Mouse (Mus musculus) lung, embryonic 14.5 days (tissue): Measurements from ENCODE around the gene Pnkp. TPM values are rescaled to one million over a fixed set of nuclear protein-coding genes. Genes with fewer than 3 reads are reported as not detected.
A peak's percentile ranks its signal among the peaks of the same experiment; 100 is the strongest.

Experiments
- ATAC-seq: fragments of 200-750 bp; cut with Nextera tagmentation; 2 replicates; pipeline ENCODE4 v1.8.0; 2017; ENCODE audit warnings: mild to moderate bottlenecking, moderate TSS enrichment, moderate library complexity; ENCODE audit not compliant: insufficient read depth
- DNase-seq: peaks from one replicate; pipeline ENCODE4 v3.0.0-alpha.2; 2015
- H3K27ac ChIP-seq: fragments of 300-500 bp; sonication (generic); 2 replicates; pipeline ENCODE4 v1.5.1; 2014; ENCODE audit warnings: low read depth, mild to moderate bottlenecking, moderate library complexity
- H3K27me3 ChIP-seq: fragments of 300-500 bp; sonication (generic); 2 replicates; pipeline ENCODE4 v1.6.1; 2014; ENCODE audit warnings: low read length, control low read depth; ENCODE audit not compliant: insufficient read depth
- H3K36me3 ChIP-seq: fragments of 300-500 bp; sonication (generic); 2 replicates; pipeline ENCODE4 v1.6.1; 2014; ENCODE audit warnings: control low read depth; ENCODE audit not compliant: insufficient read depth
- H3K4me1 ChIP-seq: fragments of 300-500 bp; sonication (generic); 2 replicates; pipeline ENCODE4 v1.6.1; 2014; ENCODE audit warnings: antibody characterized with exemption, control low read depth; ENCODE audit not compliant: insufficient read depth
- H3K4me2 ChIP-seq: fragments of 300-500 bp; sonication (generic); 2 replicates; pipeline ENCODE4 v1.6.1; 2014; ENCODE audit warnings: mild to moderate bottlenecking
- H3K4me3 ChIP-seq: fragments of 300-500 bp; sonication (generic); 2 replicates; pipeline ENCODE4 v1.5.1; 2014; ENCODE audit warnings: low read depth, low read length
- H3K9ac ChIP-seq: fragments of 300-500 bp; sonication (generic); 2 replicates; pipeline ENCODE4 v1.6.1; 2014
- H3K9me3 ChIP-seq: fragments of 300-500 bp; sonication (generic); 2 replicates; pipeline ENCODE4 v1.6.1; 2016; ENCODE audit warnings: low read depth, low read length, control low read depth
- CTCF ChIP-seq: IDR thresholded peaks from 2 replicates; pipeline ENCODE4 v1.5.1; 2016; ENCODE audit warnings: antibody characterized with exemption, low read depth
- WGBS: fragments of 180-500 bp; shearing (Covaris S2); extraction: QIAGEN DNeasy Blood & Tissue Kit; methylation state at CpG from one replicate; pipeline ENCODE4 v1.1.7; 2014; 5-methylcytosine and 5-hydroxymethylcytosine counted together
- polyA plus RNA-seq: library from polyadenylated mRNA; unstranded; fragments of >200 nt; fragmentation: Nextera tagmentation; extraction: Ambion mirVana; gene quantifications from 2 replicates; pipeline ENCODE4 v1.2.1, GENCODE M21; 2014

Pnkp gene
- 30.3 and 30.7 TPM in 2 replicates for polyA plus RNA-seq

- no peak for TF ChIP-seq CTCF
- Histone ChIP-seq H3K27ac (peak within 1 kb of the TSS; percentile 86), H3K4me2 (peak within 1 kb of the TSS; percentile 97), H3K9me3 (no peaks in the 10 kb centered on the region), H3K9ac (peak within 1 kb of the TSS; percentile 78), H3K36me3 (peaks cover 30% of the 10 kb centered on the region), H3K4me3 (peak within 1 kb of the TSS; percentile 70), H3K4me1 (peaks cover 21% of the 10 kb centered on the region), H3K27me3 (no peaks in the 10 kb centered on the region)
- peak; percentile 94 for DNase-seq
- under 1% methylated on average over 32 of the region's 32 CpGs for WGBS
- ATAC-seq: peak; percentile 48
Measured at GRCm38 (mm10) chr7:44857042-44857552, at the start of gene Pnkp. TSS of gene Pnkp (plus strand) at chr7:44857139.

GRCm38 (mm10) chr7:44808927-44809326 lies 48.0 kb upstream of the Pnkp start:
- Histone ChIP-seq H3K27me3 (no peaks in the 10 kb centered on the region), H3K9ac (no peak overlapping the region), H3K4me3 (no peak overlapping the region), H3K4me2 (no peak overlapping the region), H3K4me1 (no peaks in the 10 kb centered on the region), H3K9me3 (no peaks in the 10 kb centered on the region), H3K36me3 (peaks cover 17% of the 10 kb centered on the region), H3K27ac (no peak overlapping the region)
- 77% methylated on average over 2 of the region's 2 CpGs for WGBS
- no peak for TF ChIP-seq CTCF
- DNase-seq (no peak), ATAC-seq (no peak)

DNA sequence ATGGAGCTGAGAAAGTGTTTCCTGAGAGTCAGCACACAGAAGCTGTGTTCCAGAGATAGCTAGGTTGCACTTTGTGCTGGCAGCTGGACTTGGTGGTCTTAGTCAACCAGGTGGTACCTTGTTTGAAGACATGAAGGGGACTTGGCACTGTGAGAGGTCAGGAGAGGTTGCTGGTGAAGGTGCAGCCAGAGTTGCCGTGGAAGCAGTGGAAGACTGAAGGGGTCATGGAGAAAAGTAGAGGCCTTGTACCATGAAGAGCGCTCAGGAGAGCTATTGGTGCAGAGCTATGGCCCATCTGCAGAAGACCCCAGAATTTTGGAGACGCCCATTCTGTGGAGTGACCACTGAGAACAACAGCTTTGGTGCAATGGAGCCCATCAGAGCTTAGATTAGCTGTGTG lies 47.5 kb upstream of the Pnkp start:
- H3K36me3 ChIP-seq: peaks cover 22% of the 10 kb centered on the region
- ATAC-seq: no peak
- H3K4me1 ChIP-seq: no peaks in the 10 kb centered on the region
- H3K9ac ChIP-seq: no peak overlapping the region
- TF ChIP-seq CTCF: no peak
- no peak for DNase-seq
- WGBS: 83% methylated on average over 3 of the region's 3 CpGs
- H3K27me3 ChIP-seq: no peaks in the 10 kb centered on the region
- H3K4me2 ChIP-seq: no peak overlapping the region
- H3K4me3 ChIP-seq: no peak overlapping the region
- no peak overlapping the region for H3K27ac ChIP-seq
- no peaks in the 10 kb centered on the region for H3K9me3 ChIP-seq

GRCm38 (mm10) chr7:44810365-44810764 lies 46.6 kb upstream of the Pnkp start:
- WGBS: 74% methylated on average over 4 of the region's 4 CpGs

DNA sequence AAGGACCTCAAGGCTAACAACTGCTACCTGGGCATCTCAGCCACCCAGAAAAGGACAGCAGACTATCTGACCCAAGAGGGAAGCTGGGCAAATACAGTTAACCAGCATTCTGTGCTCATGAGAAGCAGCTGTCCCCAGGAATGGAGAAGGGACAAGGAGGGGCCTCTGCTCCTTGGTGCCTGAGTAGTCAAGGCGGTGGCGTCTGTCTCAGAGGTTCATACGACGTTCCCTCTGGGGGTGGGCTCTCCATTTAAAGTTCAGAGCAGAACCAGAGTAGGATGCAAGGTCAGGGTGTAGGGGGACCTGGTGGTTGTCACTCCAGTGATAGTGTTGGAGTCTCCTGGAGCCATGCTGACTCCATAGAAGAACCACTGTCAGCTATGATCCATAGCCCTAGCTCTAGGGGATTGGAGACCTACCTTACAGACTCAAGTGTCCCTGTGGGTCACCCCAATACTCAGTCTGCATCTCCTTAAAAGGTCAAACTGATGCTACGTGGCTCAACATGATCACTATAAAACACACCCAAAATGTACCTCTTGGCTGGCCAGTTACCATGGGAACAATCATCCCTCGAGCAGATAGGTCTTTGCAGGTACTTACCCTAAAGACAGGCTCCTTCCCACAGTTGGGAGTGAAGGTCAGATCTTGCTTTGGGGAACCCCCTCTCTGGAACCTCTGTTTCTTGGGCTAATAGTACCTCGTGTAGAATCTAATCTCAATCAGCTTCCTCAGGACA lies 46.0 kb upstream of the Pnkp start:
- DNase-seq: no peak
- ATAC-seq: no peak
- H3K9ac ChIP-seq: no peak overlapping the region
- H3K27me3 ChIP-seq: no peaks in the 10 kb centered on the region
- peaks cover 25% of the 10 kb centered on the region for H3K36me3 ChIP-seq
- TF ChIP-seq CTCF: no peak
- H3K4me3 ChIP-seq: no peak overlapping the region
- no peak overlapping the region for H3K27ac ChIP-seq
- H3K4me1 ChIP-seq: 0 out of 2 replicates have a peak, but pooled peaks cover 3% of the 10 kb centered on the region
- H3K9me3 ChIP-seq: no peaks in the 10 kb centered on the region
- H3K4me2 ChIP-seq: no peak overlapping the region
- 88% methylated on average over 7 of the region's 7 CpGs for WGBS

More at GRCm38 (mm10) chr7:44810365-44810764, 46.6 kb upstream of the Pnkp start:
- DNase-seq (no peak), ATAC-seq (no peak)
- Histone ChIP-seq H3K4me1 (0 out of 2 replicates have a peak, but pooled peaks cover 3% of the 10 kb centered on the region), H3K36me3 (peaks cover 25% of the 10 kb centered on the region), H3K4me3 (no peak overlapping the region), H3K9ac (no peak overlapping the region), H3K4me2 (no peak overlapping the region), H3K27me3 (no peaks in the 10 kb centered on the region), H3K27ac (no peak overlapping the region), H3K9me3 (no peaks in the 10 kb centered on the region)
- no peak for TF ChIP-seq CTCF

- no peaks in the 10 kb centered on the region for H3K27me3 ChIP-seq
- peaks cover 8% of the 10 kb centered on the region; the same call in 1 of the 2 replicates for H3K4me1 ChIP-seq
- no peak for TF ChIP-seq CTCF
- H3K9ac ChIP-seq: no peak overlapping the region
- H3K4me2 ChIP-seq: no peak overlapping the region
- peaks cover 25% of the 10 kb centered on the region for H3K36me3 ChIP-seq
- ATAC-seq (no peak), DNase-seq (no peak)
- no peaks in the 10 kb centered on the region for H3K9me3 ChIP-seq
- H3K27ac ChIP-seq: no peak overlapping the region
- WGBS: 91% methylated on average over 20 of the region's 20 CpGs
- H3K4me3 ChIP-seq: no peak overlapping the region
Measured at GRCm38 (mm10) chr7:44812651-44813325, 44.2 kb upstream of the Pnkp start.

DNA sequence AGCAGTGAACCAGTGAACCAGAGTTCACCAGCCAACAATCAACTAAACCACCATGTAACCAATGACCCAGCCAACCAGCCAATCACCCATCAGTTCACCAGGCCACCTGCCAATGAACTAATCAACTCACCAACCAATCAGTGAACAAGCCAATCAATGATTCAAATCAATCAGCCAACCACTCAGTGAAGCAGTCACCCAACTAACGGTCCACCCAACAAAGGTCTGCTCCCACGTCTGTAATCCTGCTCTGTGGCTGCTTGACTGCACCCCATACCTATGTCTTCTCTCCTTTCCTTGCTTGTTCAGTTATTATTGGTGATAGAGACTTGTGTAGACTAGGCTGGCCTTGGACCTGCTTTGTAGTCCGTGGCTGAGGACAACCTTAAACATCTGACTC lies 43.0 kb upstream of the Pnkp start:
- peaks cover 33% of the 10 kb centered on the region for H3K36me3 ChIP-seq
- no peak overlapping the region for H3K4me2 ChIP-seq

More for the DNA sequence above, 43.0 kb upstream of the Pnkp start:
- Histone ChIP-seq H3K4me3 (no peak overlapping the region), H3K27ac (no peak overlapping the region), H3K9ac (no peak overlapping the region), H3K9me3 (no peaks in the 10 kb centered on the region), H3K4me1 (peaks cover 14% of the 10 kb centered on the region), H3K27me3 (no peaks in the 10 kb centered on the region)
- ATAC-seq (no peak), DNase-seq (no peak)
- 91% methylated on average over 3 of the region's 3 CpGs for WGBS
- TF ChIP-seq CTCF: no peak
